Mouse (Mus musculus) thymus, adult 2 months (tissue): ENCODE measurements around the gene Kirrel3.

Experiments
- CTCF ChIP-seq: fragments of 200-500 bp; IDR thresholded peaks from 2 replicates; pipeline ENCODE4 v1.5.1; 2012; ENCODE audit warnings: mild to moderate bottlenecking, control low read depth, low read length, moderate library complexity, borderline replicate concordance; ENCODE audit not compliant: control insufficient read depth, poor library complexity, insufficient read depth; ENCODE audit errors: extremely low read depth
- POLR2A ChIP-seq: fragments of 200-500 bp; IDR thresholded peaks from 2 replicates; pipeline ENCODE4 v1.6.1; 2012; ENCODE audit warnings: mild to moderate bottlenecking, low read length, control low read depth, moderate library complexity; ENCODE audit not compliant: control insufficient read depth, poor library complexity, insufficient read depth; ENCODE audit errors: extremely low read depth

GRCm38 (mm10) chr9:34605486-34605885, 119.8 kb downstream of the Kirrel3 start:
- no peak for TF ChIP-seq CTCF
- TF ChIP-seq POLR2A: no peak
